In genomic region chr17:74296076-74296823, GRCm38 (mm10) we compare ENCODE assay signal across 8 mouse cellular contexts. TPM values are rescaled to one million over a fixed set of nuclear protein-coding genes. Genes with fewer than 3 reads are reported as not detected.
A peak's percentile ranks its signal among the peaks of the same experiment; 100 is the strongest.
DNase-seq lines count a peak whose midpoint lies in the region; ATAC-seq and TF ChIP-seq lines count a peak whose summit lies in the region.

No protein-coding gene starts in this region.

- no peak for ATAC-seq in forebrain, embryonic 13.5 days
- no peak for ATAC-seq in intestine, embryonic 16.5 days
- ATAC-seq in lung, embryonic 14.5 days (ENCODE audit: insufficient read depth) = no peak
- no peak for ATAC-seq in stomach, embryonic 14.5 days (ENCODE audit: insufficient number of reproducible peaks, insufficient read depth, low FRiP score, low read depth)

- H3K9ac ChIP-seq in forebrain, embryonic 13.5 days = peak overlapping the region; percentile 97
- H3K9ac ChIP-seq in intestine, embryonic 16.5 days (ENCODE audit: low read depth, low read length) = peak overlapping the region; percentile 95
- peak overlapping the region; percentile 90 for H3K9ac ChIP-seq in lung, embryonic 14.5 days
- peak overlapping the region; percentile 96 for H3K9ac ChIP-seq in stomach, embryonic 14.5 days (replicated peaks; ENCODE audit: low read depth, low read length)

- 51% methylated on average over 11 of the region's 11 CpGs for WGBS in forebrain, embryonic 13.5 days
- 42% methylated on average over 11 of the region's 11 CpGs for WGBS in intestine, embryonic 16.5 days
- 35% methylated on average over 11 of the region's 11 CpGs for WGBS in lung, embryonic 14.5 days
- WGBS in stomach, embryonic 14.5 days = 40% methylated on average over 11 of the region's 11 CpGs

- peaks cover 19% of the 10 kb centered on the region for H3K4me1 ChIP-seq in forebrain, embryonic 13.5 days
- peaks cover 7% of the 10 kb centered on the region for H3K4me1 ChIP-seq in intestine, embryonic 16.5 days (ENCODE audit: control insufficient read depth, insufficient read depth, low read length)
- H3K4me1 ChIP-seq in lung, embryonic 14.5 days (ENCODE audit: insufficient read depth) = peaks cover 10% of the 10 kb centered on the region; the same call in 1 of the 2 replicates
- peaks cover 9% of the 10 kb centered on the region; the same call in 1 of the 2 replicates for H3K4me1 ChIP-seq in stomach, embryonic 14.5 days (ENCODE audit: control insufficient read depth, insufficient read depth, low read length)

- H3K27ac ChIP-seq in forebrain, embryonic 13.5 days = peak overlapping the region; percentile 96
- peak overlapping the region; percentile 98 for H3K27ac ChIP-seq in intestine, embryonic 16.5 days (ENCODE audit: low read length)
- H3K27ac ChIP-seq in lung, embryonic 14.5 days (ENCODE audit: low read depth) = peak overlapping the region; percentile 99
- H3K27ac ChIP-seq in stomach, embryonic 14.5 days (ENCODE audit: low read length) = peak overlapping the region; percentile 98

- peaks cover 20% of the 10 kb centered on the region for H3K36me3 ChIP-seq in forebrain, embryonic 13.5 days (ENCODE audit: poor library complexity, severe bottlenecking)
- H3K36me3 ChIP-seq in intestine, embryonic 16.5 days (ENCODE audit: control insufficient read depth, insufficient read depth, low read length) = peaks cover 3% of the 10 kb centered on the region; the same call in 1 of the 2 replicates
- peaks cover 23% of the 10 kb centered on the region for H3K36me3 ChIP-seq in lung, embryonic 14.5 days (ENCODE audit: insufficient read depth)
- H3K36me3 ChIP-seq in stomach, embryonic 14.5 days (ENCODE audit: control insufficient read depth, insufficient read depth, low read length) = peaks cover 8% of the 10 kb centered on the region; the same call in 1 of the 2 replicates

- peak; percentile 42 for TF ChIP-seq CTCF in lung, embryonic 14.5 days (IDR thresholded peaks at IDR 0.05; ENCODE audit: low read depth)

- peak; percentile 15 for DNase-seq in adrenal gland, postnatal 25 days
- no peak for DNase-seq in adrenal gland, adult 8-10 months
- peak; percentile 35 for DNase-seq in MN1 (ENCODE audit: low spot score)
- DNase-seq in lung, embryonic 14.5 days = peak; percentile 81
- DNase-seq in left cerebral cortex, adult 8-10 months (ENCODE audit: low spot score in 2 of 2) = no peak

- H3K9me3 ChIP-seq in forebrain, embryonic 13.5 days (replicated peaks) = no peaks in the 10 kb centered on the region
- H3K9me3 ChIP-seq in intestine, embryonic 16.5 days (ENCODE audit: control insufficient read depth, low read length) = no peaks in the 10 kb centered on the region
- H3K9me3 ChIP-seq in lung, embryonic 14.5 days (ENCODE audit: low read depth, low read length) = no peaks in the 10 kb centered on the region
- H3K9me3 ChIP-seq in stomach, embryonic 14.5 days (ENCODE audit: control insufficient read depth, low read depth, low read length) = no peaks in the 10 kb centered on the region

- H3K4me2 ChIP-seq in forebrain, embryonic 13.5 days = peak overlapping the region; percentile 71
- H3K4me2 ChIP-seq in intestine, embryonic 16.5 days (ENCODE audit: low read depth, low read length) = peak overlapping the region; percentile 80
- H3K4me2 ChIP-seq in lung, embryonic 14.5 days = peak overlapping the region; percentile 63
- peak overlapping the region; percentile 47 for H3K4me2 ChIP-seq in stomach, embryonic 14.5 days (replicated peaks; ENCODE audit: low read depth, low read length)

- H3K4me3 ChIP-seq in forebrain, embryonic 13.5 days = peak overlapping the region; percentile 94
- H3K4me3 ChIP-seq in intestine, embryonic 16.5 days (ENCODE audit: low read length) = peak overlapping the region; percentile 95
- H3K4me3 ChIP-seq in lung, embryonic 14.5 days (ENCODE audit: low read depth, low read length) = peak overlapping the region; percentile 91
- H3K4me3 ChIP-seq in stomach, embryonic 14.5 days (ENCODE audit: low read depth, low read length) = peak overlapping the region; percentile 87

- no peaks in the 10 kb centered on the region for H3K27me3 ChIP-seq in forebrain, embryonic 13.5 days
- H3K27me3 ChIP-seq in intestine, embryonic 16.5 days (replicated peaks; ENCODE audit: control insufficient read depth, insufficient read depth, low read length) = no peaks in the 10 kb centered on the region
- H3K27me3 ChIP-seq in lung, embryonic 14.5 days (ENCODE audit: insufficient read depth, low read length) = no peaks in the 10 kb centered on the region
- no peaks in the 10 kb centered on the region for H3K27me3 ChIP-seq in stomach, embryonic 14.5 days (ENCODE audit: control insufficient read depth, insufficient read depth, low read length)

RNA-seq across cellular contexts. Expression of gene Memo1, which starts 0.9 kb away (rescaled TPM):
- total RNA-seq in adrenal gland, postnatal 25 days (2021) = 111 and 128 TPM in 2 replicates
- 10 to 100 TPM; 86.6 to 96.8 (median 91.1) TPM for total RNA-seq in adrenal gland, adult 8-10 months (2022)
- polyA plus RNA-seq in forebrain, embryonic 13.5 days (2015; fragmentation: Nextera tagmentation; extraction: Ambion mirVana) = 73.5 and 81.0 TPM in 2 replicates
- polyA plus RNA-seq in intestine, embryonic 16.5 days (2015; fragmentation: Nextera tagmentation; extraction: Ambion mirVana) = 63.6 and 70.2 TPM in 2 replicates
- 98.1 and 99.2 TPM in 2 replicates for polyA plus RNA-seq in lung, embryonic 14.5 days (2014; fragmentation: Nextera tagmentation; extraction: Ambion mirVana)
- polyA plus RNA-seq in stomach, embryonic 14.5 days (2014; fragmentation: Nextera tagmentation; extraction: Ambion mirVana) = 94.8 and 105 TPM in 2 replicates
- 10 to 100 TPM; 36.5 to 43.7 (median 39.9) TPM for total RNA-seq in left cerebral cortex, adult 8-10 months (2022)

RNA-seq across cellular contexts. Expression of gene Dpy30, which starts 27.5 kb away (rescaled TPM):
- total RNA-seq in adrenal gland, postnatal 25 days (2021) = 95.9 and 99.6 TPM in 2 replicates
- total RNA-seq in adrenal gland, adult 8-10 months (2022) = 10 to 100 TPM; 65.1 to 81.0 (median 68.4) TPM
- 255 and 275 TPM in 2 replicates for polyA plus RNA-seq in forebrain, embryonic 13.5 days (2015; fragmentation: Nextera tagmentation; extraction: Ambion mirVana)
- 216 and 246 TPM in 2 replicates for polyA plus RNA-seq in intestine, embryonic 16.5 days (2015; fragmentation: Nextera tagmentation; extraction: Ambion mirVana)
- polyA plus RNA-seq in lung, embryonic 14.5 days (2014; fragmentation: Nextera tagmentation; extraction: Ambion mirVana) = 202 and 207 TPM in 2 replicates
- 213 and 215 TPM in 2 replicates for polyA plus RNA-seq in stomach, embryonic 14.5 days (2014; fragmentation: Nextera tagmentation; extraction: Ambion mirVana)
- 10 to 100 TPM; 46.1 to 50.2 (median 48.4) TPM for total RNA-seq in left cerebral cortex, adult 8-10 months (2022)

RNA-seq across cellular contexts. Expression of gene Spast, which starts 42.5 kb away (rescaled TPM):
- total RNA-seq in adrenal gland, postnatal 25 days (2021) = 29.4 and 33.1 TPM in 2 replicates
- 10 to 100 TPM; 24.4 to 32.9 (median 26.3) TPM for total RNA-seq in adrenal gland, adult 8-10 months (2022)
- polyA plus RNA-seq in forebrain, embryonic 13.5 days (2015; fragmentation: Nextera tagmentation; extraction: Ambion mirVana) = 25.3 and 25.7 TPM in 2 replicates
- 8.5 and 8.8 TPM in 2 replicates for polyA plus RNA-seq in intestine, embryonic 16.5 days (2015; fragmentation: Nextera tagmentation; extraction: Ambion mirVana)
- 25.8 and 26.7 TPM in 2 replicates for polyA plus RNA-seq in lung, embryonic 14.5 days (2014; fragmentation: Nextera tagmentation; extraction: Ambion mirVana)
- 21.0 and 21.5 TPM in 2 replicates for polyA plus RNA-seq in stomach, embryonic 14.5 days (2014; fragmentation: Nextera tagmentation; extraction: Ambion mirVana)
- total RNA-seq in left cerebral cortex, adult 8-10 months (2022) = 10 to 100 TPM; 41.9 to 49.5 (median 45.9) TPM

Comparison
In these comparisons a context has a peak if more than half of its experiments do, and no peak if none do; other contexts are left out.
1. DNase-seq: peak in adrenal gland, postnatal 25 days (single experiment), MN1 (single experiment) and lung, embryonic 14.5 days (single experiment); none in adrenal gland, adult 8-10 months (single experiment) and left cerebral cortex, adult 8-10 months (0 of 2).
2. Peak in every context shown above with its lines, with median percentiles within 50 percentile points of each other: H3K27ac ChIP-seq, H3K4me2 ChIP-seq, H3K4me3 ChIP-seq and H3K9ac ChIP-seq.